Mouse (Mus musculus): ENCODE measurements around the gene Clec2g. TPM values are rescaled to one million over a fixed set of nuclear protein-coding genes. Genes with fewer than 3 reads are reported as not detected.
"Not testable (repeated sequence)": the region's sequence is repeated elsewhere in the genome, so short reads cannot be mapped to it uniquely, and the experiment has no call there.

Clec2g gene
- polyA plus RNA-seq (2014; fragmentation: Nextera tagmentation; extraction: Ambion mirVana): not detected in 2 replicates

DNA sequence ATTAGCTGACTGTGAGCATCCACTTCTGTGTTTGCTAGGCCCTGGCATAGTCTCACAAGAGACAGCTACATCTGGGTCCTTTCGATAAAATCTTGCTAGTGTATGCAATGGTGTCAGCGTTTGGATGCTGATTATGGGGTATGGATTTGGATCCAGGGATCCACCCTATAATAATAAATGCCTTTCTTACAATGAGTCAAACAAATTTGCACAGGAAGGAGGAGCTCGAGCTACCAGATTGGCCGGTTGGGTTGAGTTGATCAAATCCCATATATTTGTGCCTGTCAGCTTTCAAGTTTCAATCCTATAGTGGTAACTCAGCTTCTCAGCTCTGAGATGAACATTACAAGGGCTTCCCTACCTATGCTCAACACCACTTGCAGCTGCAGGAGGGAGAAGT is at the start of gene Clec2g:
Clec2g (plus strand) TSS at position 301 of the 400 bp plus-strand sequence.
- H3K9me3 ChIP-seq (ENCODE audit: control insufficient read depth, low read length); H3K36me3 ChIP-seq (ENCODE audit: control insufficient read depth, insufficient read depth, low read length); H3K4me1 ChIP-seq (ENCODE audit: control insufficient read depth, insufficient read depth, low read length); H3K9ac ChIP-seq (ENCODE audit: low read length); H3K27ac ChIP-seq (ENCODE audit: low read depth, low read length); H3K4me3 ChIP-seq (ENCODE audit: low read depth, low read length); ATAC-seq (ENCODE audit: low FRiP score); DNase-seq (ENCODE audit: low spot score, missing footprints); H3K27me3 ChIP-seq (ENCODE audit: control insufficient read depth, insufficient read depth, low read length); H3K4me2 ChIP-seq: not testable (repeated sequence)
- 93% methylated on average over 4 of the region's 4 CpGs for WGBS

GRCm38 (mm10) chr6:128887091-128887790 is 46.9 kb upstream of the Clec2g start, which contains the start of gene Clec2i:
TSS of gene Clec2i (plus strand) at chr6:128887588.
- H3K36me3 ChIP-seq (ENCODE audit: control insufficient read depth, insufficient read depth, low read length); ATAC-seq (ENCODE audit: low FRiP score): not testable (repeated sequence)

DNA sequence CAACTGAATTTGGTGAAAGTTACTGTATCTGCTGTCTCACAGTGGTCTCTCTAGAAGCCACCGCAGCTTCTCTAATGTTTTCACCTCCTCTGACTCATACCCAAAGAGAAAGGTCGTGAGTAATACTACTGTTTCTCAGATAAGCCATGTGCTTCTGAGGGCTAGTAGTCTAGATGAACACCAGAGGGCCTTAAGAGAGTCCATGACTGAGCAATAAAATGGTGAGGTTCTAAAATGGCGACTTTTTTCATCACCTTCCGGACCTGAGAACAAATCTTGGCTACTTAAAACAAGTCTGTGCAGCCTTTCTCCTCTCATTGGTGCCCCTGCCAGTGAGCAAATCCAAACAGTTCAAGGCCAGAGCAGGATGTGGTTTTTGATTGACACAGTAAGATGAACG is 45.3 kb upstream of the Clec2g start:
- H3K9me3 ChIP-seq (ENCODE audit: control insufficient read depth, low read length): no peaks in the 10 kb centered on the region

More at GRCm38 (mm10) chr6:128887091-128887790, 46.9 kb upstream of the Clec2g start, which contains the start of gene Clec2i:
- H3K4me3 ChIP-seq (ENCODE audit: low read depth, low read length); H3K27me3 ChIP-seq (ENCODE audit: control insufficient read depth, insufficient read depth, low read length); H3K4me2 ChIP-seq; H3K27ac ChIP-seq (ENCODE audit: low read depth, low read length); H3K9ac ChIP-seq (ENCODE audit: low read length); H3K4me1 ChIP-seq (ENCODE audit: control insufficient read depth, insufficient read depth, low read length); H3K9me3 ChIP-seq (ENCODE audit: control insufficient read depth, low read length); DNase-seq (ENCODE audit: low spot score, missing footprints): not testable (repeated sequence)
- 88% methylated on average over 6 of the region's 6 CpGs for whole genome bisulfite sequencing

DNA sequence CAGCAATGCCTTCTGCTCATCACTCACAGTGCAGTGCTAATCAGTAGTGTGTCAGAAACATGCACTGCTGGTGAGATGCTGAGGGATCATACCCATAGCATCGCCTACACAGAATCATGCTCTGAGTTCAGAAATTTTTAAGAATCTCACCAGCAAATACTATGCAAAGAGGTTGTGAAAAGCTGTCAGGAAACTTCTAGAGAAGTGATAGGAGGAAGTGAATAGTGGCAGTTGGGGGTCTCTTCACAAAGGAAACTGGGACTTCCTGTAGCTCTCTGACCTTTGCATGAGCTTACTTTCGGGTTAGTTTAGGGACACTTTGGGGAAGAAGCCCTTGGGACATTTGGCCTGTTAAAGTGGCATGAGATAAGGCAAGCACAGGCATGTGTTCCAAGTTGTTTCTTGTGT is 43.2 kb upstream of the Clec2g start, which contains the start of gene BC035044:
BC035044 (minus strand) TSS at position 179 of the 408 bp plus-strand sequence.
- Histone ChIP-seq H3K9me3 (ENCODE audit: control insufficient read depth, low read length) (no peaks in the 10 kb centered on the region), H3K4me3 (ENCODE audit: low read depth, low read length) (no peak within 1 kb of the TSS), H3K9ac (ENCODE audit: low read length) (no peak within 1 kb of the TSS), H3K27ac (ENCODE audit: low read depth, low read length) (no peak within 1 kb of the TSS), H3K27me3 (ENCODE audit: control insufficient read depth, insufficient read depth, low read length) (no peaks in the 10 kb centered on the region), H3K4me1 (ENCODE audit: control insufficient read depth, insufficient read depth, low read length) (no peaks in the 10 kb centered on the region), H3K4me2 (no peak within 1 kb of the TSS), H3K36me3 (ENCODE audit: control insufficient read depth, insufficient read depth, low read length) (no peaks in the 10 kb centered on the region)
- 70% methylated on average over 2 of the region's 2 CpGs for WGBS
- no peak for ATAC-seq (ENCODE audit: low FRiP score)
- no peak for DNase-seq (ENCODE audit: low spot score, missing footprints)

More for the DNA sequence above, 45.3 kb upstream of the Clec2g start:
- H3K27ac ChIP-seq (ENCODE audit: low read depth, low read length): no peak overlapping the region
- H3K36me3 ChIP-seq (ENCODE audit: control insufficient read depth, insufficient read depth, low read length): no peaks in the 10 kb centered on the region
- H3K27me3 ChIP-seq (ENCODE audit: control insufficient read depth, insufficient read depth, low read length): no peaks in the 10 kb centered on the region
- WGBS: 85% methylated on average over 5 of the region's 5 CpGs
- H3K4me1 ChIP-seq (ENCODE audit: control insufficient read depth, insufficient read depth, low read length): no peaks in the 10 kb centered on the region
- no peak overlapping the region for H3K4me3 ChIP-seq (ENCODE audit: low read depth, low read length)
- no peak overlapping the region for H3K9ac ChIP-seq (ENCODE audit: low read length)
- no peak overlapping the region for H3K4me2 ChIP-seq
- no peak for ATAC-seq (ENCODE audit: low FRiP score)
- no peak for DNase-seq (ENCODE audit: low spot score, missing footprints)

DNA sequence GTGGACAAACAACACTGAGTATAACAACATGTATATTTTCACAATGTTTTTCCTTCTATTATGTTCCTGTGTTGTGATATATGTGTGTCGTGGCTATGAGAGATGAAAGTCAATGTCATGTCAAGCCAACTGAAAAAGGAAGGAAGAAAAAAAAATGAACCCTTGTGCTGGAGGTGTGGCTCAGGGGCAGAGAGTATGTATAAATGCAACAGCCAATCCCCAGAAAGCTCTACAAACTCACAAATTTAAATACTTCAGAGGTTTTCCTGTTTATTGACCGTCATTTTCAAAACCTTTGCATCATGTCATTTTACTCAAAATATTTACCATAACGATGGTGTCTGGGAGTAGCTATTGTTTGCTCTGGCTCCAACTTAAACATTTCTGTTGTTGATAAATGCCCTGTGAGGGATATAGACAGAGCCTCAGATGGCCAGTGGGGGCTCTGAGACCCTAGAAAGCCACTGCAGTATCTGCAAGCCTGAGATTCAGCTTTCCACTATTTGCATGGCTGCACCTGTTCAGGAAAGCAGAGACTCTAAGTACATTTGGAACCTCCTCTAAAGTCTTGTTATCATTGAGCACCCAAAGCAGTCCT is 38.7 kb upstream of the Clec2g start:
- Histone ChIP-seq H3K4me1 (ENCODE audit: control insufficient read depth, insufficient read depth, low read length) (no peaks in the 10 kb centered on the region), H3K36me3 (ENCODE audit: control insufficient read depth, insufficient read depth, low read length) (no peaks in the 10 kb centered on the region), H3K4me2 (no peak overlapping the region), H3K4me3 (ENCODE audit: low read depth, low read length) (no peak overlapping the region), H3K9ac (ENCODE audit: low read length) (no peak overlapping the region), H3K9me3 (ENCODE audit: control insufficient read depth, low read length) (no peaks in the 10 kb centered on the region), H3K27ac (ENCODE audit: low read depth, low read length) (no peak overlapping the region), H3K27me3 (ENCODE audit: control insufficient read depth, insufficient read depth, low read length) (no peaks in the 10 kb centered on the region)
- DNase-seq (ENCODE audit: low spot score, missing footprints) (no peak), ATAC-seq (ENCODE audit: low FRiP score) (no peak)
- 89% methylated on average over 3 of the region's 3 CpGs for WGBS

DNA sequence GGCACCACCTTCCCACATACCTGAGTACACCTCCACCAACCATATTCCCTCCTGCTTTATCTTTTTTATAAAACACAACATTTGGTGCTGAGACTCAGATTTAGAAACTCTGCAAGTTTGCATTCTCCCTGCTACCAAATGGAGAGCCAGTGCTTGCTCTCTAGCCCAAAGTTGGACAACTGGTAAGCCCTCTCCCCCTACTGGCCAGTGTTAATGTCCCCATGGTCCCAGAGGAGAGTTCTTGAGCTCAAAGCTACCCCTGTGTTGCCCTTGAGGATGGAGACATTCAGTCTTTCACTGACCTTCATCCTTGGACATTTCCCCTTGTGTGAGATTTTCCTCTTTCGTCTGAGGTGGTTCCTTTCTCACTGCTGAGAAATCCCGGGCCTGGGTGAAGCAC is 34.1 kb upstream of the Clec2g start:
- H3K4me3 ChIP-seq (ENCODE audit: low read depth, low read length): no peak overlapping the region
- no peaks in the 10 kb centered on the region for H3K9me3 ChIP-seq (ENCODE audit: control insufficient read depth, low read length)
- H3K4me2 ChIP-seq: no peak overlapping the region
- H3K4me1 ChIP-seq (ENCODE audit: control insufficient read depth, insufficient read depth, low read length): no peaks in the 10 kb centered on the region
- DNase-seq (ENCODE audit: low spot score, missing footprints): no peak
- WGBS: 86% methylated on average over 2 of the region's 2 CpGs
- H3K9ac ChIP-seq (ENCODE audit: low read length): no peak overlapping the region
- H3K27me3 ChIP-seq (ENCODE audit: control insufficient read depth, insufficient read depth, low read length): no peaks in the 10 kb centered on the region
- ATAC-seq (ENCODE audit: low FRiP score): no peak
- no peaks in the 10 kb centered on the region for H3K36me3 ChIP-seq (ENCODE audit: control insufficient read depth, insufficient read depth, low read length)
- H3K27ac ChIP-seq (ENCODE audit: low read depth, low read length): no peak overlapping the region

- not testable (repeated sequence) for H3K4me2 ChIP-seq; H3K4me1 ChIP-seq (ENCODE audit: control insufficient read depth, insufficient read depth, low read length); H3K27ac ChIP-seq (ENCODE audit: low read depth, low read length); H3K9me3 ChIP-seq (ENCODE audit: control insufficient read depth, low read length); H3K27me3 ChIP-seq (ENCODE audit: control insufficient read depth, insufficient read depth, low read length); DNase-seq (ENCODE audit: low spot score, missing footprints); H3K4me3 ChIP-seq (ENCODE audit: low read depth, low read length); H3K9ac ChIP-seq (ENCODE audit: low read length); ATAC-seq (ENCODE audit: low FRiP score); H3K36me3 ChIP-seq (ENCODE audit: control insufficient read depth, insufficient read depth, low read length)
- 92% methylated on average over 6 of the region's 6 CpGs for WGBS
Observed at GRCm38 (mm10) chr6:128900796-128901552, 33.2 kb upstream of the Clec2g start.

DNA sequence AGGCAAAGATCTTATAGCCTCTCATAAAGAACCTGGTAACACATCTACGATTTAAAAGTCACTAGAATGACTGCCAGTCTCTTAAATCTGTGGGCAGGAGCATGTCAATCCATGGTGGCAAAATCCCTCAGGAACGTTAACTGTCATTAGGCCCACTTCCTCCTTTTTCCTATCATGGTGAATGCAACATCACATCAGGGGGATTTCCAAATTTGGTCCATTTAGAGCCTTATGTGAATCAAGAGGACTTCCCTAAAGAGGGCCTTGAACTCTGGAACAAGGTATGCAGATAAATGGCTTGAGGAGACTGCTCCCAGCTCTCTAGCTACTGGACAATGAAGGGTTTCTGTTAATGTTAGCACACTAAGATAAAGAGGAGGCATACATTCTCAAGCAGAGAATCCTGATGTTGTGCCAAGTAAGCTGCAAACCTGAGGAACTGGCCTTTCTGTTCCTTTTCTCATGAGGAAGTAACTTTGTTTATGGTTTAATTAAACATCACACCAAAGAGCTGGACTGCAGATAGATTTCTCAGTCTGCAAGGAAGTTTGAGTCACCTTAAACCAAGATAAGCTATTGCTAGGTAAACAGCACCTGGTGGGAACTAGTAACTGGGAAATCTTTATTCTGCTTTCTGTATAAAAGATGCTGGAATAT is 20.5 kb upstream of the Clec2g start:
- Histone ChIP-seq H3K27me3 (ENCODE audit: control insufficient read depth, insufficient read depth, low read length) (no peaks in the 10 kb centered on the region), H3K9me3 (ENCODE audit: control insufficient read depth, low read length) (no peaks in the 10 kb centered on the region), H3K4me1 (ENCODE audit: control insufficient read depth, insufficient read depth, low read length) (no peaks in the 10 kb centered on the region), H3K36me3 (ENCODE audit: control insufficient read depth, insufficient read depth, low read length) (no peaks in the 10 kb centered on the region), H3K9ac (ENCODE audit: low read length) (no peak overlapping the region), H3K4me2 (no peak overlapping the region), H3K4me3 (ENCODE audit: low read depth, low read length) (no peak overlapping the region), H3K27ac (ENCODE audit: low read depth, low read length) (no peak overlapping the region)
- ATAC-seq (ENCODE audit: low FRiP score) (no peak), DNase-seq (ENCODE audit: low spot score, missing footprints) (no peak)
- 84% methylated on average over 2 of the region's 2 CpGs for WGBS

All from midbrain, embryonic 11.5 days (tissue).